Mouse (Mus musculus) heart, postnatal 4 days (tissue): ENCODE measurements around the gene Ifitm2. TPM values are rescaled to one million over a fixed set of nuclear protein-coding genes. Genes with fewer than 3 reads are reported as not detected.

Experiments
- DNase-seq: peaks from one replicate; pipeline ENCODE4 v3.0.0; 2021
- total RNA-seq, 2 experiments: library from RNA; stranded (reverse); gene quantifications; 2 replicates each; pipeline ENCODE4 v1.2.3; 2021

The Ifitm2 gene
- total RNA-seq, 2 experiments from 2014 or later: 178 to 182 TPM

DNA sequence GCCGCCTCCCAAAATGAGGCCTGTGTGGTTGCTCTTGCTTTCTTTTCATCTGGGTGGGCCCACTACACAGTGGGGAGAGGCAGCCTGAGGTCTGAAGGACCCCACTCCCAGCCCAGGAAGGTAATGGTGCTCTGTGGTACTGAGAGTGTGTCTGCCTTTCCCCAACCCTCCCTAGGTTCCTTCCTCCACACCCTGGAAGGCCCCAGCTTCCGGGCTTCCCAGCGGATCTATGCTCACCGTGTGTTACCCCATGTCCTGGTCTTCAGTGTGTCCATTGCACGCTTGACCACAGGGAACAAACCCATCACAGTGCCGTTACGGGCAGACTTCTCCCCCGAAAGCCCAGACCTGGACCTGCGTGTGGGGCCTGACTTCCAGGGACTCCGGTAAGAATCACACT, 13.0 kb downstream of the Ifitm2 start:
- DNase-seq: no peak

DNA sequence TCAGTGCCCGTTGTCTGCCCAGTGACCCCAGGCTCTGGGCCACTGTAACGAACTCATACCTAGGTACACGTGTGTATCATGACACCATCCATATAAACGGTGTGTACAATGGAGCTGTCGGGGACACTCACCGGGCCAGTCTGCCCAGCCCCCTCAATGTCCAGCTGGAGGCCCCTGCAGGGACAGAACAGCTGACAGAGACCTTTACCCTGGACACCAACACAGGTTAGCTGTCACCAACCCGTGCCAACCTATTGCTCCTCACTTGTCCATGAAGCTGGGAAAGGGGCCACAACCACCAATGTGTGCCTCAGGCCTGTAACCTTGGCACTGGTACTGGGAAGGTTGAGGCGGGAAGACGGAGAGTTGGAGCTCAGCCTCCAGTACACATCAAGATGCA, 13.4 kb downstream of the Ifitm2 start:
- no peak for DNase-seq

DNA sequence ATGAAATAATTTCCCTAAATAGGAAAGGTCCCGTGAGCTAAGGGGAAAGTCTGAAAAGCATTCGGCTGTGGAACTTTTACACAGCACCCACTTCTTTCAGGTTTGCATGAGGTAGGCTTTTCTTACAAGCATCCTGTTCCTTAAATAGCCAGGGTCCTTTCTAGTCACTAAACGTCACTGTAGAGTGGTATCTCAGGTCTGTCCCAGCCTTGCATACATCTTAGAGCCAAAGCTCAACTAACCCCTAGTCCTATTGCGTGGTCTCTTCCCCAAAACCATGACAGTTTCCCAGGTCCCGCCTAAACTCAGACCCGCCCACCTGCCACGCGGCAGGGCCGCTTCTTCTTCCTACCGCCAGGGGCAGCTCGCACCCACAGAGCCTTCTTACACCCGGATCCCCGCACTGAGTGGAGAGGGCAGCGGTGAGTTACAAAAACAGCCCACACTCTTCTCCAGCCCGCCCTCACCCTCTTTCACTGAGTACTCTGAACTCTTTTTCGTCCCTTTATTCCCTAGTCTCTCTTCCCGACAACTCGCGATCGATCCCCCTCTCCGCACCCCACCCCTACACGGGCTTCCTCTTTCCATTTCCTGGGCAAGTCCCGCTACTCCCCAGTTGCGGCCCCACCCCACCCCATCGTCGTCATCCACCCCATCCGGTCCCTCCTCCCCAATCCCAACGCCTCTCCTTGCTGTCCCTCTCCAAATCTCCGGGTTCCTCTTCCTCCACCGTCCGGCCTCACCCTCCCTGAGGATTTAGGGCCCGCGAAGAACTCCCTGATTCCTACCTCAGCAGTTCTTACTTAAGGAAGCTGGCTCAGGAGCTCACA, 14.3 kb downstream of the Ifitm2 start, which contains the start of gene Pgghg:
Pgghg (plus strand) TSS at position 170 of the 830 bp plus-strand sequence.
- DNase-seq: peak; percentile 90

DNA sequence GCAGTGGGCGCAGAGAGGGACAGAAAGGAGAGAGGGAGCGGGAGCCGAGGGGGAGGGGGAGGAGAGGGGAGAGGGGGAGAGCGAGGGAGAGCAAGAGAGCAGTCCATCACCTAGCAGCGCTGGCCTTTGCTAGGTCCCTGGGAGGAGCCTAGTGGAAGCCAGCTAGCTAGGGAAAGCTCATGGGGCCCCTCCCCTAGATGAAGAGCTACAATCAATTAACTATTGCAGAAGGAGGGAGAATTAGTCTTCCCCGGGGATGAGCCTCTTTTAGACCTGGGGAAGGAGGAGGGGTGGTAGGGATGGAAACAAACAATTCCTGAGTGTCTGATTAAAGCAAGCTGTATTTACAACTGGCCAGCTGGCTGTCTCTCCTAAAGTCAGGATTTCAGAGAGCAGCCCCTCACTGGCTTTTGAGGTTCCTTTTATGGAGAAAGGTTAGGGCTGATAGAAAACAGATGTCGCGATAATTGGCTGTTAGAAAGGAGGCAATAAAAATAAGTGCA, 16.1 kb downstream of the Ifitm2 start:
- DNase-seq: no peak

DNA sequence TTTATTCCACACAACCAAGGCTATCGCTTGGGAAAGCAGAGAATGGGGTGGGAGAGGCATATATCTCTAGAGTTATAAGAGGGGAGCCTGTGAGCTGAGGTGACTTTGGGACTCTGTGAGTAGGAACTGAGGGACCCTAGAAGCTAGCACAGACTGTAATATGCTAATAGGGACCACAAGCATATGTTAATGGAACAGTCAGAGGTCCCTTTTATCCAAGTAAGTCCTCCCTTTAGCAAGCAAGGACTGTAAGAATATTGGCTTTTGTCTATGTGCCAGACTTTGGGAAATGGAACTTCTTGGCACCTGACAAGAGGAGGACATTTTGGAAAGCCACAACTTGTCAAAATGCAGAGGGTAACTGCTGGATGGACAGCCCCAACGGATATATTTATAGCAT, 16.9 kb downstream of the Ifitm2 start:
- DNase-seq: no peak

DNA sequence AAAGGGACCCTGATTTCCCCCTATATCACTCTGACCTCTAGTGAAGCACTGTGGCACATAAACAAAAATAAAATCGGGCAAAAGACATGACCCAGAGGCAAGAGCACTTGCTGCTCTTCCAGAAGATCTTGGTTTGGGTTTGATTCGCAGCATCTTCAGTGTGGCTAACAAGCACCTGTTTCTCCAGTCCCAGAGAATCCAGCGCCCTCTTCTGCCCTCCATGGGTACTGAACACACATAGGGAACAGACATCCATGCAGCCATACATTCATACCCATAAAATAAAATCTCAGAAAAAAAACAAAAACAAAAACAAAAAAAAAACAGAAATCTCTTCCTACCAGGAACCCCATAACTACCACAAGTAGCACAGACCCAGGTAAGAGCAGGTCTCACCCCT, 17.4 kb downstream of the Ifitm2 start:
- DNase-seq: no peak

DNA sequence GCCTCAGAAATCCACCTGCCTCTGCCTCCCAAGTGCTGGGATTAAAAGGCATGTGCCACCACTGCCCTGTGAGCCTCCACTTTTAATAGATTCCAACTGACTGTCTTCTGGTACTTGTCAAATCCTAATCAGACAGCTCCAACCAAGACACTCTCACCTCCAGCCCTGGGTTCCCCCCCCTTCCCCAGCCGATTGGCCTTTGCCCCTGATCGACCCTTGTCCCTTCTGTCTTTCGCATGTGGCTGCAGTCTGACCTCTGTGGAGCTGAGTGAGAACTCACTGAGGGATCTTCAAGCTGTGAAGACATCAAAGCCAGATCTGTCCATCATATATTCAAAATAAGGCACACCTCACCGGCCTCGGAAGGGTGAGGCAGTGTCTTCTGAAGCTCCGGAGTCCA, 28.6 kb downstream of the Ifitm2 start:
- no peak for DNase-seq

DNA sequence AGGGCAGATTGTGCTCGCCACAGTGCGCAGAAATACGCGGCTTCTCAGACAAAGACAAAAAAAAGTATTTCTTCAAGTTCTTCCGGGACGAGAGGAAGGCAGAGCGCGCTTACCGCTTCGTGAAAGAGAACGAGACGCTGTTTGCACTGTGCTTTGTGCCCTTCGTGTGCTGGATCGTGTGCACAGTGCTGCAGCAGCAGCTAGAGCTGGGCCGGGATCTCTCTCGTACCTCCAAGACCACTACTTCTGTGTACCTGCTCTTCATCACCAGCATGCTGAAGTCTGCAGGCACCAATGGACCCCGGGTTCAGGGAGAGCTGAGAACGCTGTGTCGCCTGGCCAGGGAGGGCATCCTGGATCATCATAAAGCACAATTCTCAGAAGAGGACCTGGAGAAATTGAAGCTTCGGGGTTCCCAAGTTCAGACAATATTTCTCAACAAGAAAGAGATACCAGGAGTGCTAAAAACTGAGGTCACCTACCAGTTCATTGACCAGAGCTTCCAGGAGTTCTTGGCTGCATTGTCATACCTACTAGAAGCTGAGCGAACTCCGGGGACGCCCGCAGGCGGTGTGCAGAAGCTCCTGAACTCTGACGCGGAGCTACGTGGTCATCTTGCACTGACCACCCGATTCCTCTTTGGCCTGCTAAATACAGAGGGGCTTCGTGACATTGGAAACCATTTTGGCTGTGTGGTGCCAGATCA, 32.6 kb downstream of the Ifitm2 start:
- no peak for DNase-seq

DNA sequence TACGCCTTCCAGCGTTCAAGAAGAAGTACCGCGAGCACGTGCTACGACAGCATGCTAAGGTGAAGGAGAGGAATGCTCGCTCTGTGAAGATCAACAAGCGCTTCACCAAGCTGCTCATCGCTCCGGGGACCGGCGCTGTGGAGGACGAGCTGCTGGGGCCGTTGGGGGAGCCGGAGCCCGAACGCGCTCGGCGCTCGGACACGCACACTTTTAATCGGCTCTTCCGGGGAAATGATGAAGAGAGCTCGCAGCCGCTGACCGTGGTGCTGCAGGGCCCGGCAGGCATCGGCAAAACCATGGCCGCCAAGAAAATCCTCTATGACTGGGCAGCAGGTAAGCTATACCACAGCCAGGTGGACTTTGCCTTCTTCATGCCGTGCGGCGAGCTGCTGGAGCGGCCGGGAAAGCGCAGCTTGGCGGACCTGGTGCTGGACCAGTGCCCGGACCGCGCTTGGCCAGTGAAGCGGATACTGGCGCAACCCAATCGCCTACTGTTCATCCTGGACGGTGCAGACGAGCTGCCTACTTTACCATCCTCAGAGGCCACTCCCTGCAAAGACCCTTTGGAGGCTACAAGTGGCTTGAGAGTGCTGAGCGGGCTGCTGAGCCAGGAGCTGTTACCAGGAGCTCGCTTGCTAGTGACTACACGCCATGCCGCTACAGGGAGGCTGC, 33.3 kb downstream of the Ifitm2 start:
- DNase-seq: peak; percentile 45

DNA sequence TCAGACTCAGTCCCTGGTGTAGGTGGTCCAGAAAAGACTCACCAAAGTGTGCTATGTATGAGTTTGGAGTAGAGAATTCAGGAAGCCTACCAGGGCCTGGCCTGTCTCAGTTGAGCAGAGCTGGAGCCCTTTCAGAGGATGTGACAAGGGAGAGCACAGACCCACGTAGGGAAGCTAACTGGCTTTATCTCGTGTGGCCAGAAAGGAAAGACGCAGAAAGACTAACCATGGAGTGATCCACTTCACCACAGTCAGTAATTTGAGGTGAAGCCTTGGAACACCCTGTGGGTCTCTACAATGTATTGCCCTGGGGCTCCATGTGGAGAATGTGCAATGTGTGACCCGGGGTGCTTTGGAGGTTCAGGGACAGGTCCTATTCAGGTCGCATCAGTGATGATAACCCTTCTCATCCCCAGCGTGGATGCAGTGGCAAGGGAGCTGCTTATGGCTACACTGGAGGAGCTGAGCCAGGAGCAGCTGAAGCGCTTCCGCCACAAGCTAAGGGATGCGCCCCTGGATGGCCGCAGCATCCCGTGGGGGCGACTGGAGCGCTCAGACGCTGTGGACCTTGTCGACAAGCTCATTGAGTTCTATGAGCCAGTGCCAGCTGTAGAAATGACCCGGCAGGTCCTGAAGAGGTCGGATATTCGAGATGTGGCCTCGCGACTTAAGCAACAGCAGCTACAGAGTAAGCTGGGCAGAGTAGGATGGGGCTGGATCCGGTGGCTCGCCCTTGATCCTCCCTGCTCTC, 34.4 kb downstream of the Ifitm2 start:
- DNase-seq: no peak

DNA sequence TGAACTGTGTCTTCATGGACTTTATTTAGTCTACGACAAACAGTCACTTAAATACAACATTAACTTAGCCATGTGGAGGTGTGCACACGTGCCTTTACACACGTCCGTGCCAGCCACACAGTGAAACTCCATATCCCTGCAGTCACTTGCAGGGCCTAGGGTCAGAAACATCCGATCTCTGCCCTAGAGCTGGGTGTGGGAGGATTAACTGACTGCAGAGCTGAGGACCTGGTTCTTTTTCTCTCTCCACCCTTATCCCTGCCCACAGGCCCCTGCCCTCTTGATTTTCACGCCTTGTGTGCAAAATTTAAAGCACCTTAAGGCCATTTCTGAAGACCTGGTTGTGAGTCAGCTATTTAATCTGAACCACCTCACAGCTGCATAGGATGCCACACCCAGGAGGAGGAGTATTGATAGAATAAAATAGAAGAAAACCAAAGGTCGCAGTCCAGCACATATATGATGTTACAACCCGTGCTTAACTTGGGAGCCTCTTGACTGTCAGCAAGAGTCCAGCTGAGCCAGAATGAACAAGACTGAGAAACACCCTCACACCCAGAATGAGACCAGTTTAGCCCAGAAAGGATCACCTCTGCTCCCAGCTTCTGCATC, 35.3 kb downstream of the Ifitm2 start, which contains the start of gene Nlrp6:
Nlrp6 (plus strand) TSS at position 485 of the 612 bp plus-strand sequence.
- DNase-seq: no peak

DNA sequence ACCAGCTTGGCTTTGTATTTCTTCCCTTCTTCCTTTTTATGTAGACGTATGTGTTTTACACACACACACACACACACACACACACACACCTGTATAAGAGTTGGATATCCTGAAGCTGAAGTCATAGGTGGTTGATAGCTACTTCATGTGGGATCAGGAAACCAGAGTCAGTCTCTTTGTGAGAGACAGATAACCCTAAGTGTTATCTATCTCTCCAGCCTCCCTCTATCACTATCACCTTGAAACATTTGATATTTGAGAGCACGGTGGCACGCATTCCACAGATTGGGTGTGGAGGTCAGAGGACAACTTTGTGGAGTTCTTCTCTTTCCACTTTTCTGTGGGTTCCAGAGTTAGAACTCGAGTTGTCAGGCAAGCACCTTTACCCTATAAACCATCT, 35.9 kb downstream of the Ifitm2 start:
- DNase-seq: no peak

DNA sequence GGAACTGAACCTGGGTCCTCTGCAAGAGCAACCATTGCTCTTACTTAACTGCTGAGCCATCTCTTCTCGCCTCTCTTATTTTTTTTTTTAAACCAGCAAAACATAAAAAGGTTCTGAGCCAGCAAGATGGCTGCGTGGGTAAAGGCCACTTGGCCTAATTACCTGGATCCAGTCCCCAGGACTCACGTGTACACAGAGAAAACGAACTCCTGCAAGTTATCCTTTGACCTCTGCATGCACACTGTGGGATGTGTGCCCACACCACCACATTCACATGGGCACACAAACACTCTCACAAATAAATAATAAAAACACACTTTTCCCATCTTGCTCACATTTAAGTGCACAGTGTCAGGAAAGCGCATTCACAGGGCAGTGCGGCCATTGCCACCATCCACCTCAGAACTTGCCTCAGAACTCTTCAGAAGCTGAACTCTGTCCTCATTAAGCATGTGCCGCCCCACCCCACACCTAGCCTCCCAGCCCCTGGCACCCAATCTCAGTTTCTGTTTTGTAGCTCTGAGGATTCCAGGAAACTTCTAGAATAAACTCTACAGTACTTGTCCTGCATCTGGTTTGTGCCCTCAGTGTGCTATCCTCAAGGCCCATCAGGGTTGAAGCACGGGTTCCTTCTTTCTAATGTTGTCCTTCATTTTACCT, 41.6 kb downstream of the Ifitm2 start:
- no peak for DNase-seq

DNA sequence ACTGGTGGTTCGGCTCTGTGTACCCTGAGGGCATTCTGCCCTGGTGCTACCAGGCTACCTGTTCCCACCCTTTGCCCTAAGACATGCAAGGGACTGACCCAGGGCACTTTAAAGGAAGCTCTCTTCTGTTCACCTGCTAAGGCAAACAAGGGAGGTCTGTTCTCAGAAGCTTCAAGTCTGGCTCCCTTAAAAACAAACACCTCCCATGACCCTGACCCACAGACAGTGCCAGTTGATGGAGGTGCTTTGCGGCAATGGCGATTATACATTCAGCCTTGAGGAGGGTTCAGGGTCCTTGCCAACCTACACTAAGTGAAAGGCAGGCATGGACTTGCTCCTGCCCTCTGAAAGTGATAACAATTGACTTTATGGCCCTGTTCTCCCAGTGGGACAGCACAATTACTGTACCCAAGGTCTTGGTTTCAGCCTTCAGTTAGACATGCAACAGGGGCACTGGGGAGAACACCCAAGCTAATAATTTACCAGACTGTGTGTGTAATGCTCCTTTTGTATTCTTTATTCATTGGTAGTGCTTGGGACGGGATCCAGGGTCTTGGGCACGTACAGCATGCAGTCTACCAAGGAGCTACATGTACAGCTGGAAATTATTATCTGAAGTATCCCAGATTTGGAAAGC, 42.8 kb downstream of the Ifitm2 start:
- DNase-seq: no peak

DNA sequence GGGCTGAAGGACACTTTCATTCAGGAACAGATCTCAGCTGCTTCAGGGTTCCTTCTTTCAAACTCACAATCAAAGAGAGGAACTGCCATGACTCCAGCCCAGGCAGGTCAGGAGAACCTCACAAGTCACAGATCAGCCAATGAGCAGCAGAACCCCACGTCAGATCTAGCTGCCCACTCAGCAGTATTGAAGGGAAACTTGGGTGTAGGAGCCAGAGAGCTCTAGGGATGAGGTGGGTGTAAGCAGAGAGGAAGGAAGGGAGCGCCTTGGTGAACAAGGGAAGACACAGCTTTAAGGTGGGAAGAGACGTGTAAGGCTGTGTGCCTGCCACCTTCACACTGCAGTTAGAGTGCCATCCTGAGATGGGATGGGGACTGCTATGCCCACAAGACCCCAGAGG, 43.5 kb downstream of the Ifitm2 start:
- DNase-seq: no peak

DNA sequence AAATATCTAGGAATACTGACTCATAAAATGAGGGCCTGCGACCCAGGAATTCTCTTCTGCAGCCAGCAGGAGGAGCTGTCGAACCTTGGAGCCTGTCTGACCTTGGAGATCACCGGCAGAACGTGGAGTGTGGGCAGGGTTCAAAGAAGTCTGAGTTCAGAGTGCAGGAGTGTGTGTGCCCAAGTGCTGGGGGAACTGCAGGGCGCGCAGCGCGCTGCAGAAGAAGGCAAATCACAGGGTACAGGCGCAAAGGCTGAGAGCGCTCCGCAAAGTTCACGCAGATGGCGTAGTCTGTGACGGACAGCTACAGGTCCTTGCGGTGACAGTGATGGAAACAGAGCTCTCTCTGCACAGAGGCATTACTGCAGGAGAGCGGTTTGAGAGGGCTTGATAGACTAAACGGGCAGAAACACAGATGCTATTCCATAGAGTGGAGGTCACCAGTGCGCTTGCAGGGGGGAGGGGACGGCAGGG, 47.1 kb downstream of the Ifitm2 start:
- peak; percentile 86 for DNase-seq

DNA sequence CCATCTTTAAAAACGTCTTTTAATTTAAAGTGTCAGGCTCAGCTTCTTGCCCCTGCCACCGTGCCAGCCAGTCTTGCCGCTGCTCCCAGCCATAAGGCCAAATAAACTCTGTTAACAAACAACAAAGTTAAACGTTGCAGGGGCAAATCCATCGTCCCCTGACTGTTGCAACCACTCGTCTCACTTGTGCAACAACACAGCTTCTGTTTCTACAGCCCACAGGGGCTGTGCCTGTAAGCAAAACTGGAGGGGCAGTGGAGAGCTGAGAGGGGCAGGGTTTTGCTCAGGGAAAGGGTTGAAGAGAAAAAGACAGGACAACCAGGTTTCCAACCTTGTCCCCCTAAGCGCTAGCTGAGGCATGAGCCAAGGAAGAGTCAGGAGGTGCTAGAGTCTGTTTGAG, 47.6 kb downstream of the Ifitm2 start:
- no peak for DNase-seq

DNA sequence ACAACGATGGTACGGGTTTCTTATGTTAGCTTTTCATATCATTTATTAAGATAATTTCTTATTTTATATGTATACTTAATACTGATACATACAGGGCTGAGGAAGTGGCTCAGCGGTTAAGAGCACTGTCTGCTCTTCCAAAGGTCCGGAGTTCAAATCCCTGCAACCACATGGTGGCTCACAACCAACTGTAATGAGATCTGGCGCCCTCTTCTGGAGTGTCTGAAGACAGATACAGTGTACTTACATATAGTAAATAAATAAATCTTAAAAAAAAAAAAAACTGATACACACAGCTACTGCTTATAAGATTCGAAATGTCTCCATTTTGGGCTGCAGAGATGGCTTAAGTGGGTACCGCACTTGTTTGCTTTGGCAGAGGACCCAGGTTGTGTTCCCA, 48.1 kb downstream of the Ifitm2 start:
- no peak for DNase-seq

DNA sequence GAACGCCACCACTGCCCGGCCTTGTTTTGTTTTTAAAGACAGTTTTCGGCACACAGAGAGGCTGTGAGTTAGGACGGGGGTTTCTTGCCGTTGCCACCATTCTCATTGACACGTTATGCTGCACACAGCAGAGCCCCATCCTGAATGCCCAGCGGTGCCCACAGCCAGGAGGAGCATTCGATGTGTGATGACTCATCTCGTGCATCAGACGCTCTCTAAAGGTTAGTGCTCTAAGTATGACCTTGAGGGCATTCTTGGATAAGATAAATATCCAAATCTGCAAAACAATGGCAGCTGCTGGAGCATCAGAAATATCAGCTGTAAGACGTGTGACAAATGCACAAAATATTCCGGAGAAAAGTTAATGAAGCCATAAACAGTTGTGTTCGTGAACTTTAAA, 48.7 kb downstream of the Ifitm2 start:
- no peak for DNase-seq

DNA sequence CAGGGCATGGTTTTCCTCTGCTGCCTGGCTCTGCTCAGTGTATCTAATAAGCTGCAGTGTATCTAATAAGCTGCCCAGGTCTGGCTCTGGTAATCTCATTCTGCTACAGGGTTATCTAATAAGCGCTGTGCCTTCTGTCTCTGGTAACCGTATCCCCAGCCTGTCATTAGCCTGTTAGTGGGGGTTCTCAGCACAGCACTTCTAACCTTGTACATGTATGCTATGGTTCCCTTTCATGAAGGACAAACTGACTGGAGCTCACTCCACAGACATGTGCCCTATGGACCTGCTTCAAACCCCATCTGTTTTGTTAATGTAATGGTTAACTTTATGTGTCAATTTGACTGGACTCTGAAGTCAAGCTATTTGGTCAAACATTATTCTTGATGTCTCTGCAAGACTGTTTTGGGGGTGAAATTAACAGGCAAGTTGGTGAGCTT, 50.1 kb downstream of the Ifitm2 start:
- DNase-seq: no peak
